Mouse (Mus musculus): ENCODE measurements around the gene Lrrfip2.

DNA sequence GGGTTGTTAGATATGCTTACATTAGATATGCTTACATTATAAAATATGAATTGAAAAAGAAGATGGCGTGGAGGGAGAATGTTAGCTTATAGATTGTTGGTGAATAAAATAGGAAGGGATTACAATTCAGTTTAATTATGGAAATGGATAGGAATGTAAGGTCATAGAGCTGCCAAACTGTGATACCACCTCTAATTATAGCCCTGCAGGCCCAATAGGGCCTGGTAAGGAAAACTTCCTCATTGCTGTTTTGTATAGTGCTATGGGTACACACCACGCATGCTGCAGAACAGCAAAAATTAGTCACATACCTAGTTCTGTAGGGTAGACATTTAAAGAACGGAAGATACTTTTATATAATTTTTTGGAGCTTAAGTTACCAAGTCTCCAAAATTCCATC lies 90.8 kb downstream of the Lrrfip2 start:
- no peak for TF ChIP-seq CTCF (IDR thresholded peaks at IDR 0.05; ENCODE audit: low read depth)
- no peak for TF ChIP-seq EP300 (IDR thresholded peaks at IDR 0.05; ENCODE audit: low read depth)
